Mouse (Mus musculus) ES-Bruce4 (cell line): ENCODE data around the gene Trim63. TPM values are rescaled to one million over a fixed set of nuclear protein-coding genes. Genes with fewer than 3 reads are reported as not detected.

Source experiments
- H3K27ac ChIP-seq: 2 replicates; pipeline ENCODE4 v1.5.1; 2012; ENCODE audit warnings: low read length, inconsistent platforms; ENCODE audit not compliant: insufficient read depth
- H3K27me3 ChIP-seq: 2 replicates; pipeline ENCODE4 v1.6.1; 2012; ENCODE audit warnings: mild to moderate bottlenecking, low read length, inconsistent platforms; ENCODE audit not compliant: control insufficient read depth, poor library complexity, insufficient read depth, severe bottlenecking
- H3K36me3 ChIP-seq: 2 replicates; pipeline ENCODE4 v1.6.1; 2012; ENCODE audit warnings: inconsistent platforms, mild to moderate bottlenecking, low read length, moderate library complexity; ENCODE audit not compliant: control insufficient read depth, poor library complexity, insufficient read depth, severe bottlenecking
- H3K4me1 ChIP-seq: one replicate; pipeline ENCODE4 v1.8.1; 2011; ENCODE audit warnings: low read length; ENCODE audit not compliant: control insufficient read depth, insufficient read depth
- H3K4me3 ChIP-seq: 2 replicates; pipeline ENCODE4 v1.5.1; 2011; ENCODE audit warnings: low read depth, mild to moderate bottlenecking, low read length
- H3K9ac ChIP-seq: 2 replicates; pipeline ENCODE4 v1.6.1; 2012; ENCODE audit warnings: low read depth, mild to moderate bottlenecking, inconsistent platforms; ENCODE audit not compliant: poor library complexity, severe bottlenecking
- H3K9me3 ChIP-seq: replicated peaks from 2 replicates; pipeline ENCODE4 v1.6.1; 2012; ENCODE audit warnings: mild to moderate bottlenecking, low read length, inconsistent platforms; ENCODE audit not compliant: control insufficient read depth, poor library complexity, insufficient read depth, severe bottlenecking
- CTCF ChIP-seq: IDR thresholded peaks from one replicate; pipeline ENCODE4 v1.8.1; 2011; ENCODE audit warnings: low read depth, low read length
- EP300 ChIP-seq: IDR thresholded peaks from 2 replicates; pipeline ENCODE4 v1.6.1; 2011; ENCODE audit warnings: low read depth, low read length; ENCODE audit not compliant: insufficient read depth
- POLR2A ChIP-seq: IDR thresholded peaks from one replicate; pipeline ENCODE4 v1.8.1; 2011; ENCODE audit warnings: low read length; ENCODE audit not compliant: insufficient read depth
- polyA plus RNA-seq: library from polyadenylated mRNA; stranded (reverse); fragments of >200 nt; gene quantifications from 2 replicates; pipeline ENCODE4 v1.2.4, GENCODE M21; 2011; ENCODE audit warnings: low read depth; ENCODE audit not compliant: missing spikeins, insufficient read depth, insufficient read length

Trim63 gene
- polyA plus RNA-seq, 1 experiment: 5.4 TPM

DNA sequence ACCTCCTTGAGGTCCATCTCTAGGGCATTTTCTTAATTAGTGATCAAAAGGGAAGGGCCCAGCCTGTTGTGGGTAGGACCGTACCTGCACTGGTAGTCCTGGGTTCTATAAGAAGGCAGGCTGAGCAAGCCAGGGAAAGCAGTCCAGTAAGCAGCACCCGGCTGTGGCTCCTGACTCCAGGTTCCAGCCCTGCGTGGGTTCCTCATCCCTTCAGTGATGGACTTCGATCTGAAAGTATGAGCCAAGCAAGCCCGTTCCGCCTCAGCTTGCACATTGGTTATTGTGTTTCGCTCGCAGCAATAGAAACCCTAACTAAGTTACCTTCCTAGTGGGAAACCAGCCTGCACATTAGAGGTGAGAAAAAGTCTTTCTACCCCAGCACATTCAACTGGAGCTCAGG, 17.6 kb upstream of the Trim63 start:
- TF ChIP-seq CTCF (no peak), POLR2A (no peak), EP300 (no peak)
- H3K36me3 ChIP-seq: no peaks in the 10 kb centered on the region
- H3K4me1 ChIP-seq: peaks cover 2% of the 10 kb centered on the region
- no peaks in the 10 kb centered on the region for H3K27me3 ChIP-seq
- H3K9me3 ChIP-seq: no peaks in the 10 kb centered on the region
- no peak overlapping the region for H3K9ac ChIP-seq
- H3K27ac ChIP-seq: no peak overlapping the region
- H3K4me3 ChIP-seq: no peak overlapping the region

DNA sequence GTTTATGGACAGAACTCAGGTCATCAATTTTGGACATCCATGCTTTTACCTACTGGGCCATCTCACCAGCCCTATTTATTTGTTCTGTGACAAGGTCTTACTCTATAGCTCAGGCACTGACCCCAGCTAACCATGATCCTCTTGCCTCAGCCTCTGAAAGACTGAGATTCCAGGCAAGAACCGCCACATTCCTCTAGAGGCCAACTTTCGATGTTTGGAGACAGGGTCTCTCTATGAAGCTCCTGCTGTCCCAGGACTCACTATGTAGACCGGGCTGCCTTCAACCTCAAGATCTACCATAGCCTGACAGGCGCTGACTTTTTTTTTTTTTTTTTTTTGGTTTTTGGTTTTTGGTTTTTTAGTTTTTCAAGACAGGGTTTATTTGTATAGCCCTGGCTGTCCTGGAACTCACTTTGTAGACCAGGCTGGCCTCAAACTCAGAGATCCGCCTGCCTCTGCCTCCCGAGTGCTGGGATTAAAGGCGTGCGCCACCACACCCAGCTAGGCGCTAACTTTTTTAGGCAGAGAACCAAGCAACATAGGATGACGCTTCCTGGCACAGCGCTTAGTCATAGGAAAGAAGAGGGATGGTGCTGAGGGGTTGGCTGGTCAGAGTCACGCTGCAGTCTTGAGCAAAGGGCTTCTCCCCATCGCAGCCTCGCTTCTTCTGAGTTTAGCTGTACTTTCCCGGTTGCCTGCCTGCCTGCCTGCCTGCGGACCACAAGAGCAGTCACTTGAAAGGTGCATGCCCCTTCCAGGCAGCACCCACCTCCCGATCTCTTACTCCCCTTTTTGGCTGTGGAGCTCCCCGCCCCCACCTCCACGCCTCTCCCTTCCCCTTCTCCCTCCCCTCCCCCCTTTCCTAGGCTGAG, 16.1 kb upstream of the Trim63 start:
- Histone ChIP-seq H3K27me3 (no peaks in the 10 kb centered on the region), H3K27ac (no peak overlapping the region), H3K36me3 (no peaks in the 10 kb centered on the region), H3K4me1 (peaks cover 2% of the 10 kb centered on the region), H3K4me3 (peak overlapping the region; percentile 7; the same call in 1 of the 2 replicates), H3K9ac (no peak overlapping the region), H3K9me3 (no peaks in the 10 kb centered on the region)
- TF ChIP-seq POLR2A: no peak
- no peak for TF ChIP-seq CTCF
- no peak for TF ChIP-seq EP300

DNA sequence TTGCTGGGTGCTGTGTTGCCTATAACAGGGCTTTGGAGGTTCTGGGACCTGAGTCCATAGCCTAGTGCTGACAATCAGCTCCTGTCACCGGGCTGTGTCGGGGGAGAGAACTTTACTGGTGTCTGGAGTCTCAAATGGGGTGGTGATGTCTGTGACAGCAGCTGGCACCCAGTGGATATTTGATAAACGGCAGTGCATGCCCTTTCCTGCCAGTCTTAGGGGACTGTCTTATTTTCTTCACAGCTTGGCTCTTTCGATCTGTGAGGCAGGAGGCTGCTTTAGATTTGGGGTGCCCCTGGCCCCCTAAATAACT, 15.5 kb upstream of the Trim63 start:
- TF ChIP-seq POLR2A: no peak
- TF ChIP-seq CTCF: no peak
- H3K9ac ChIP-seq: no peak overlapping the region
- H3K27ac ChIP-seq: no peak overlapping the region
- H3K36me3 ChIP-seq: no peaks in the 10 kb centered on the region
- no peak overlapping the region for H3K4me3 ChIP-seq
- no peaks in the 10 kb centered on the region for H3K27me3 ChIP-seq
- no peaks in the 10 kb centered on the region for H3K9me3 ChIP-seq
- H3K4me1 ChIP-seq: peaks cover 2% of the 10 kb centered on the region

DNA sequence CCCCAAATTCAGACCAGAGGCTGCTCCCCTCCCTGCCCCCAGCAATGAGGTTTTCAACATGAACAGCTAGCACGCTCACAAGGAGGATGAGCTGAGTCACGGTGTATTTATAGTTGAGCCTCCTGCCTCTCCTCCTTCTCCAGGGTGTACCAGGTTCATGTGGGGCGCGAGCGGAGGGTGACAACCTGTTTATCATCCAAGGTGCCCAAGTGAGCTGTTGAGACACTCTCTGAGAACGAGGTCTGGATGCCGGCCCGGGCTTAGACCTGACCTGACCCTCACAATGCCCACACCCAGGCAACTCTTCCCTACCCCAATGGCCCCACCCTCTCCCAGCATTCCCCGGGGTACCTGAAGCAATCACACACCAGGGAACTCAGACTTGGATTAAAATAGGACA, 14.6 kb upstream of the Trim63 start:
- no peaks in the 10 kb centered on the region for H3K9me3 ChIP-seq
- peak overlapping the region; percentile 25; the same call in 1 of the 2 replicates for H3K4me3 ChIP-seq
- no peak for TF ChIP-seq EP300
- TF ChIP-seq POLR2A: no peak
- no peak for TF ChIP-seq CTCF
- no peaks in the 10 kb centered on the region for H3K36me3 ChIP-seq
- no peak overlapping the region for H3K27ac ChIP-seq
- peaks cover 2% of the 10 kb centered on the region for H3K4me1 ChIP-seq
- no peak overlapping the region; the same call in 1 of the 2 replicates for H3K9ac ChIP-seq
- H3K27me3 ChIP-seq: no peaks in the 10 kb centered on the region

DNA sequence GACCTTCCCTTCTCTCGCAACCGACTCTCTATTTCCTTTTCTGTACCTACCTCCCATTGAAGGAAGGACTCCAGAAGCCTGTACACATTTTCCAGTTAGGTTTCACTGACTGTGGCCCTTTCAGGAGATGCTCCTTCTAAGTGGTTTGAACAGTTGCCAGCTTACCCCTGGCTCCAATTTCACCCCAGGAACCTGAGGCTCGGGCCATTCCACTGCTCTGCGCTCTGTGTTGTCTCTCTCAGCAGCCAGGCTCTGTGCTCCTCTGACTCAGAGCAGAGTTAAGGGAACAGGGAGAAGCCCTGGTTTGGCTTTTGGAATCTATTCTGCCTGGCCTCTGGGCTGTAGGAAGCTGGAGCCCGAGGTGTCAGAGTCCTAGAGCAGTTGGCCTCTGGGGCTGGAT, 12.8 kb upstream of the Trim63 start:
- Histone ChIP-seq H3K4me3 (no peak overlapping the region), H3K9me3 (no peaks in the 10 kb centered on the region), H3K27me3 (no peaks in the 10 kb centered on the region), H3K9ac (no peak overlapping the region), H3K4me1 (peaks cover 2% of the 10 kb centered on the region), H3K36me3 (no peaks in the 10 kb centered on the region), H3K27ac (no peak overlapping the region)
- TF ChIP-seq EP300: no peak
- no peak for TF ChIP-seq CTCF
- no peak for TF ChIP-seq POLR2A

DNA sequence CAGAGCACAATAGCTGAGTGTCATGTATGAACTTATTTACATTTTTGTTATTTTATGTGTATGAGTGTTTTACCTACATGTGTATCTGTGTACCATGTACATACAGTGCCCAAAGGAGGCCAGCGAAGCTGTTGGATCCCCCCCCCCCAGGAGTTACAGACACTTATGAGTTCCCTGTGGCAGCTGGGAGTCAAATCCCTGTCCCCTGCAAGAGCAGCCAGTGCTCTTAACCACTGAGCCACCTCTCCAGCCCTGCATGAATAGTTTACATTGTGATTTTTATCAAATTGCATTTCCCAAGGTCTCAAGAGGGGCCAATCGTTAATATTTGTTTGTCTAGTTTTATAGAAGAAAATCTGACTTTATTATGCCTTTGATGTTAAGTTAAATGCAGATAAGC, 8.0 kb upstream of the Trim63 start:
- H3K4me3 ChIP-seq: no peak overlapping the region
- no peak overlapping the region for H3K27ac ChIP-seq
- TF ChIP-seq POLR2A: no peak
- TF ChIP-seq CTCF: no peak
- TF ChIP-seq EP300: no peak
- H3K36me3 ChIP-seq: no peaks in the 10 kb centered on the region
- no peaks in the 10 kb centered on the region for H3K9me3 ChIP-seq
- no peak overlapping the region for H3K9ac ChIP-seq
- H3K4me1 ChIP-seq: no peaks in the 10 kb centered on the region
- H3K27me3 ChIP-seq: no peaks in the 10 kb centered on the region
